Mouse (Mus musculus) midbrain, embryonic 16.5 days (tissue): Measurements from ENCODE around the gene Nfasc. TPM values are rescaled to one million over a fixed set of nuclear protein-coding genes. Genes with fewer than 3 reads are reported as not detected.

ENCODE experiments used
- ATAC-seq: fragments of 200-750 bp; cut with Nextera tagmentation; 2 replicates; pipeline ENCODE4 v1.8.0; 2017; ENCODE audit warnings: moderate TSS enrichment
- H3K27ac ChIP-seq: fragments of 300-500 bp; sonication (generic); 2 replicates; pipeline ENCODE4 v1.5.1; 2014; ENCODE audit warnings: mild to moderate bottlenecking, low read length, mixed read lengths
- H3K27me3 ChIP-seq: fragments of 300-500 bp; sonication (generic); 2 replicates; pipeline ENCODE4 v1.6.1; 2014; ENCODE audit warnings: low read depth, low read length, mixed read lengths; ENCODE audit not compliant: control insufficient read depth, insufficient read depth
- H3K36me3 ChIP-seq: fragments of 300-500 bp; sonication (generic); 2 replicates; pipeline ENCODE4 v1.6.1; 2014; ENCODE audit warnings: mild to moderate bottlenecking, low read length, moderate library complexity, mixed read lengths; ENCODE audit not compliant: control insufficient read depth, insufficient read depth
- H3K4me1 ChIP-seq: fragments of 300-500 bp; sonication (generic); 2 replicates; pipeline ENCODE4 v1.6.1; 2014; ENCODE audit warnings: mild to moderate bottlenecking, low read length, mixed read lengths; ENCODE audit not compliant: control insufficient read depth, insufficient read depth
- H3K4me2 ChIP-seq: fragments of 300-500 bp; sonication (generic); 2 replicates; pipeline ENCODE4 v1.6.1; 2014; ENCODE audit warnings: mild to moderate bottlenecking, low read length, mixed read lengths
- H3K4me3 ChIP-seq: fragments of 300-500 bp; sonication (generic); 2 replicates; pipeline ENCODE4 v1.5.1; 2014; ENCODE audit warnings: low read depth, mild to moderate bottlenecking, low read length, moderate library complexity, mixed read lengths
- H3K9ac ChIP-seq: fragments of 300-500 bp; sonication (generic); 2 replicates; pipeline ENCODE4 v1.6.1; 2014; ENCODE audit warnings: low read depth, low read length, mixed read lengths
- H3K9me3 ChIP-seq: fragments of 300-500 bp; sonication (generic); replicated peaks from 2 replicates; pipeline ENCODE4 v1.6.1; 2014; ENCODE audit warnings: mild to moderate bottlenecking, low read length, mixed read lengths; ENCODE audit not compliant: control insufficient read depth, poor library complexity, severe bottlenecking
- whole genome bisulfite sequencing: fragments of 180-500 bp; shearing (Covaris S2); extraction: QIAGEN DNeasy Blood & Tissue Kit; methylation state at CpG from one replicate; pipeline ENCODE4 v1.1.7; 2014; 5-methylcytosine and 5-hydroxymethylcytosine counted together
- polyA plus RNA-seq: library from polyadenylated mRNA; unstranded; fragments of >200 nt; fragmentation: Nextera tagmentation; extraction: Ambion mirVana; gene quantifications from 2 replicates; pipeline ENCODE4 v1.2.1, GENCODE M21; 2015

Nfasc gene
- polyA plus RNA-seq: 42.7 and 45.4 TPM in 2 replicates

DNA sequence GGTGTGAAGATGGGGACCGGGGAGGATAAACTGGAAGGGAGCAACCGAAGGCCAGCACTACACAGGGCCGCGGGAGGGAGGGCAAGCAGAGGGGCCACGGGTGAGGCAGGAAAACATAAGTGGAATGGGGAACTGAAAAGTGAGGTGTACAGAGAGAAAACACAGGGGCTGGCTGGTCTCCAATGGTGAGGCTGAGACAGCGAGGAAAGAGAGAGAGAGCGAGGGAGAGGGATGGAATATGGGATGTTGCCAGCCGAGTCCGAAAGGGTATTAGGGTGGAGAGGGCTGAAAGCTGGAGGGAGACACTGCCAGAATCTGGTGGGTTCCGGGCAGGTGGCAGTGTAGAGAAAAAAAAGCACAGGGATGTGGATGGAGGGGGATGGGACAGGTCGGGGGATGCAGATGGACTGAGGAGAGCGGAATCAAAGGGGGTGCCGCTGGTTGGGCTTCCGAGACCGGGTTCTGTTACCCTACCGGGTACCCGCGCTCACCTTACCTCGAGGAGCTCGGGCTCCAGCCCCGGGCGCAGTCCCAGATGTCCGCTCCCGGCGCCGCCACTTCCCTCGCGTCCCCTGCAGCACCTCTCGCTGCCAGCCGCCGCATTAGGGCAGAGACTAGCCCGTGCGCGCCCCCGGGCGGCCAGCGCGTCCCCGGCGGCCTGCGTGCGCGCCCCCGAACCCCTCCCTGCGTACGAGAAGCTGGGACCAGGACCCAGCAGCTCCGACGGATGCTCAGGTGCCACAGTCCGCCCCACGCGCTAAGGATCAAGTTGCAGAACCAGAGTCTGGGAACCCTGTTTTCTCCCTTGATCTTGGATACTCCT, at the start of gene Nfasc:
Nfasc (minus strand) TSS at position 623 of the 823 bp plus-strand sequence.
- H3K36me3 ChIP-seq: no peaks in the 10 kb centered on the region
- no peaks in the 10 kb centered on the region for H3K27me3 ChIP-seq
- peak within 1 kb of the TSS; percentile 88 for H3K4me2 ChIP-seq
- under 1% methylated on average over 48 of the region's 51 CpGs for WGBS
- peak within 1 kb of the TSS; percentile 61 for H3K4me3 ChIP-seq
- peaks cover 40% of the 10 kb centered on the region for H3K4me1 ChIP-seq
- H3K9ac ChIP-seq: peak within 1 kb of the TSS; percentile 86
- peak; percentile 65 for ATAC-seq
- no peaks in the 10 kb centered on the region for H3K9me3 ChIP-seq
- H3K27ac ChIP-seq: peak within 1 kb of the TSS; percentile 90

- no peak for ATAC-seq
- WGBS: 93% methylated on average over 6 of the region's 6 CpGs
- no peaks in the 10 kb centered on the region for H3K4me1 ChIP-seq
- no peak overlapping the region for H3K27ac ChIP-seq
- no peak overlapping the region for H3K9ac ChIP-seq
- H3K27me3 ChIP-seq: no peaks in the 10 kb centered on the region
- H3K9me3 ChIP-seq: no peaks in the 10 kb centered on the region
- H3K36me3 ChIP-seq: no peaks in the 10 kb centered on the region
- H3K4me2 ChIP-seq: no peak overlapping the region
- H3K4me3 ChIP-seq: no peak overlapping the region
These were observed 49.5 kb upstream of the Nfasc start for GRCm38 (mm10) chr1:132791049-132791448.

- Histone ChIP-seq H3K4me2 (no peak overlapping the region), H3K4me1 (no peaks in the 10 kb centered on the region), H3K9me3 (no peaks in the 10 kb centered on the region), H3K36me3 (no peaks in the 10 kb centered on the region), H3K9ac (no peak overlapping the region), H3K27me3 (no peaks in the 10 kb centered on the region), H3K4me3 (no peak overlapping the region), H3K27ac (no peak overlapping the region)
- ATAC-seq: no peak
- WGBS: 64% methylated on average over 5 of the region's 5 CpGs
These were observed 45.3 kb upstream of the Nfasc start for GRCm38 (mm10) chr1:132786866-132787265.

DNA sequence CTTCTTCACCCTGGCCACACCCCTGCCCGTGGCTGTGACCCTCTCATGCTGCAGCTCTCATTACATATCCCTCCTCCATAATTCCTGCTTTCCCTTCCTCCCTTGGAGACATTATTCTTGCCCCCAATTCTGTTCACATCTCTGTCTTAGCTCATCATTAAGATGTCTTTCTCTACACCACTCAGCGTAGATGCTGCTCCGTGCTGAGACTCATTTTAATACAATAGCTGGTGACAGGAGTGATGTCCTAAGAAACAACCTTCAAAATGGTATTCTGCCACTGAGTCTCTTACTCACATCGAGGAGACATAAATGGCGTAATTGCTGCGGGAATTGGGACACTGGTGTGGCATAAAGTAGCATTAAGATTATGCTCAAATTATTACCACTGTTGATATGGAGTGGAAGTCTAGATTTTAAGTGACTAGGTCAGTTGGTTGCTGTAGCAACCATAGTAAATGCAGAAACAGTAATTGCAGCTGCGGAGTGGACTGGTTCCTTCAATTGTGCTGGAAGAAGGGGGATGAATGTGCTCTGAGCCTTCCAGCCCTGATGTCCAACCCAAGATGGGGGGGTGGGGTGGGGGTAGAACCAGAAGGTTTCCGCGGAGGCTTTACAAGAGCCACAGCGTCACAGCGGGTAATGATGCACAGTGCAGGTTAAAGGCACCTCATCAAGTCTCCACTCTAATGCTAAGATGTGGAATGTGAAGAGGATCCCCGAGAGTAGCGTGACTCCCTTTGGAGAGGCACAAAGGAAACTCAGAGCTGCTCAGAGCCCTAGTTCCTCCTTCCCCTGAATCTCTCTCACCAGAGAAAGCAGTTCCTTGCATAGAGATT, 40.2 kb upstream of the Nfasc start:
- Histone ChIP-seq H3K9me3 (no peaks in the 10 kb centered on the region), H3K4me1 (peaks cover 4% of the 10 kb centered on the region; the same call in 1 of the 2 replicates), H3K27ac (peak overlapping the region; percentile 63), H3K27me3 (no peaks in the 10 kb centered on the region), H3K9ac (no peak overlapping the region), H3K36me3 (no peaks in the 10 kb centered on the region), H3K4me2 (no peak overlapping the region), H3K4me3 (no peak overlapping the region)
- WGBS: 54% methylated on average over 13 of the region's 13 CpGs
- peak; percentile 84 for ATAC-seq

- H3K4me2 ChIP-seq: no peak overlapping the region
- no peaks in the 10 kb centered on the region for H3K9me3 ChIP-seq
- H3K27me3 ChIP-seq: no peaks in the 10 kb centered on the region
- peak overlapping the region; percentile 63; the same call in 1 of the 2 replicates for H3K27ac ChIP-seq
- H3K4me1 ChIP-seq: peaks cover 4% of the 10 kb centered on the region; the same call in 1 of the 2 replicates
- 86% methylated on average over 5 of the region's 5 CpGs for WGBS
- H3K36me3 ChIP-seq: no peaks in the 10 kb centered on the region
- H3K9ac ChIP-seq: no peak overlapping the region
- ATAC-seq: no peak
- no peak overlapping the region for H3K4me3 ChIP-seq
These were observed 39.4 kb upstream of the Nfasc start for GRCm38 (mm10) chr1:132780961-132781360.

- H3K4me3 ChIP-seq: no peak overlapping the region
- no peaks in the 10 kb centered on the region for H3K27me3 ChIP-seq
- no peaks in the 10 kb centered on the region for H3K36me3 ChIP-seq
- H3K27ac ChIP-seq: no peak overlapping the region
- H3K4me2 ChIP-seq: no peak overlapping the region
- ATAC-seq: no peak
- WGBS: 88% methylated on average over 1 of the region's 1 CpGs
- no peaks in the 10 kb centered on the region for H3K9me3 ChIP-seq
- H3K9ac ChIP-seq: no peak overlapping the region
- H3K4me1 ChIP-seq: peaks cover 4% of the 10 kb centered on the region; the same call in 1 of the 2 replicates
These were observed 38.7 kb upstream of the Nfasc start for GRCm38 (mm10) chr1:132780254-132780653.

- Histone ChIP-seq H3K4me1 (no peaks in the 10 kb centered on the region), H3K4me2 (no peak overlapping the region), H3K27me3 (no peaks in the 10 kb centered on the region), H3K27ac (no peak overlapping the region), H3K9ac (no peak overlapping the region), H3K4me3 (no peak overlapping the region), H3K9me3 (no peaks in the 10 kb centered on the region), H3K36me3 (no peaks in the 10 kb centered on the region)
- 69% methylated on average over 6 of the region's 6 CpGs for WGBS
- no peak for ATAC-seq
These were observed 33.4 kb upstream of the Nfasc start for GRCm38 (mm10) chr1:132774959-132775358.

GRCm38 (mm10) chr1:132771377-132771776, 29.8 kb upstream of the Nfasc start:
- Histone ChIP-seq H3K9ac (no peak overlapping the region), H3K4me1 (peaks cover 2% of the 10 kb centered on the region), H3K4me2 (no peak overlapping the region), H3K4me3 (no peak overlapping the region), H3K36me3 (no peaks in the 10 kb centered on the region), H3K9me3 (no peaks in the 10 kb centered on the region), H3K27ac (no peak overlapping the region), H3K27me3 (no peaks in the 10 kb centered on the region; the same call in 1 of the 2 replicates)
- no peak for ATAC-seq
- 38% methylated on average over 5 of the region's 5 CpGs for WGBS

GRCm38 (mm10) chr1:132769559-132769958, 28.0 kb upstream of the Nfasc start:
- Histone ChIP-seq H3K36me3 (no peaks in the 10 kb centered on the region), H3K9ac (no peak overlapping the region), H3K4me2 (no peak overlapping the region), H3K4me1 (peaks cover 15% of the 10 kb centered on the region), H3K4me3 (no peak overlapping the region), H3K27me3 (no peaks in the 10 kb centered on the region; the same call in 1 of the 2 replicates), H3K9me3 (no peaks in the 10 kb centered on the region), H3K27ac (no peak overlapping the region)
- ATAC-seq: no peak
- WGBS: 70% methylated on average over 3 of the region's 3 CpGs
